In the genomic region with DNA sequence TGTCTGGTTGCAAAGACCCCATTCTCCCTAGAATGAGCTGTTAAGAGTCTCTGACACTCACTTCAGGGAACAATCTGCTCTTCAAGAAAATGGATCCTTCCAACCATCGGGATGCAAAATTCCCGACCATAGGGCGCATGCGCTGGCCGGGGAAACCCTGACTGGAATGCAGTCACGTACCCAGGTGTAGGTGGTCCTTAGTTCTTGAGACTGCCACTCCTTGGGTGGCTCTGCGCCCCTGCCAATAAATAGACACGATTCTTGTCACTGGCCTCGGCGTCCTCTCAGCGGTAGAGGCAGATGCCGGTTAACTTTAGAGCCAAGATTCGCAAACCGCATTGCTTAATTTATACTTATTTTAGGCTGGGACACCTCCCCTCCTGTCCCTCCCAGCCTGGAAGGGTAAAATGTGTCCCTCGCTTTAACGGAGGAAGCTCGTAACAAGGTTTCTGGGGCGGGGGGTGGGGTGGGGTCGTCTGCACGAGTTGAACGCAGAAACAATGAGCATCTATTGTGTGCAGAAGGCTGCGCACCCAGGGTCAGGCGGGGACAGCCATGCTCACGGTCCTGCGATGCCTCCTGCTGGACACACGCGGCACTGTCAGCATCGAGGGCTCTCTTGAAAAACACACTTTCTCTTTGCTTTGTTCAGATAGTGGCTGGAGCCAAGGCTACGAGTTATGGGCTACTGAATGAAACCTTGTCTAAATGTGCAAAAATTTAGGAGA, we compare ENCODE assay signal across 8 mouse cellular contexts. TPM values are rescaled to one million over a fixed set of nuclear protein-coding genes. Genes with fewer than 3 reads are reported as not detected.
DNase-seq lines count a peak whose midpoint lies in the region; ATAC-seq and TF ChIP-seq lines count a peak whose summit lies in the region.

No protein-coding gene starts in this region.

- 1% methylated on average over 29 of the region's 29 CpGs for WGBS in forebrain, embryonic 13.5 days
- 9% methylated on average over 29 of the region's 29 CpGs for WGBS in liver, postnatal 0 days (ENCODE audit: insufficient replicate concordance)
- 2% methylated on average over 29 of the region's 29 CpGs for WGBS in neural tube, embryonic 12.5 days
- 7% methylated on average over 29 of the region's 29 CpGs for WGBS in stomach, postnatal 0 days

- H3K4me1 ChIP-seq in ES-E14 (ENCODE audit: control insufficient read depth in 2 of 2, insufficient read depth in 2 of 2, low read length in 2 of 2, poor library complexity in 1 of 2): peaks cover under 1 to 8% of the 10 kb centered on the region in 2 experiments; a peak in 2 of 4 replicates
- peaks cover 52% of the 10 kb centered on the region for H3K4me1 ChIP-seq in forebrain, embryonic 13.5 days
- peaks cover 31% of the 10 kb centered on the region for H3K4me1 ChIP-seq in liver, postnatal 0 days (ENCODE audit: insufficient read depth)
- peaks cover 36% of the 10 kb centered on the region for H3K4me1 ChIP-seq in neural tube, embryonic 12.5 days
- H3K4me1 ChIP-seq in stomach, postnatal 0 days (replicated peaks; ENCODE audit: control insufficient read depth, insufficient read depth): peaks cover 4% of the 10 kb centered on the region; the same call in 1 of the 2 replicates

- peak overlapping the region; percentile 63 to 65 for H3K4me3 ChIP-seq in ES-E14 (ENCODE audit: insufficient read depth in 1 of 2, low read depth in 1 of 2, low read length in 2 of 2, poor library complexity in 1 of 2, severe bottlenecking in 1 of 2)
- H3K4me3 ChIP-seq in forebrain, embryonic 13.5 days: peak overlapping the region; percentile 37
- H3K4me3 ChIP-seq in liver, postnatal 0 days (ENCODE audit: low read depth, low read length): peak overlapping the region; percentile 6; the same call in 1 of the 2 replicates
- H3K4me3 ChIP-seq in neural tube, embryonic 12.5 days: peak overlapping the region; percentile 35
- peak overlapping the region; percentile 29 for H3K4me3 ChIP-seq in stomach, postnatal 0 days (ENCODE audit: low read depth, low read length)

- H3K27ac ChIP-seq in ES-E14 (ENCODE audit: insufficient read depth, low read depth, low read length, poor library complexity, severe bottlenecking): peak overlapping the region; percentile 87
- H3K27ac ChIP-seq in forebrain, embryonic 13.5 days: peak overlapping the region; percentile 93
- peak overlapping the region; percentile 93 for H3K27ac ChIP-seq in liver, postnatal 0 days (ENCODE audit: low read depth)
- peak overlapping the region; percentile 81 for H3K27ac ChIP-seq in neural tube, embryonic 12.5 days
- peak overlapping the region; percentile 69 for H3K27ac ChIP-seq in stomach, postnatal 0 days (replicated peaks)

- H3K27me3 ChIP-seq in forebrain, embryonic 13.5 days: no peaks in the 10 kb centered on the region
- H3K27me3 ChIP-seq in liver, postnatal 0 days (ENCODE audit: insufficient read depth, low read length): no peaks in the 10 kb centered on the region
- no peaks in the 10 kb centered on the region for H3K27me3 ChIP-seq in neural tube, embryonic 12.5 days (replicated peaks)
- no peaks in the 10 kb centered on the region for H3K27me3 ChIP-seq in stomach, postnatal 0 days (ENCODE audit: control insufficient read depth, insufficient read depth, low read length)

- peak; percentile 98 for TF ChIP-seq CTCF in liver, postnatal 0 days (IDR thresholded peaks at IDR 0.05; ENCODE audit: low read depth)
- TF ChIP-seq CTCF in stomach, postnatal 0 days (IDR thresholded peaks at IDR 0.05; ENCODE audit: low read depth): peak; percentile 94

- ATAC-seq in forebrain, embryonic 13.5 days: peak; percentile 63
- peak; percentile 25 for ATAC-seq in liver, postnatal 0 days
- ATAC-seq in neural tube, embryonic 12.5 days (ENCODE audit: low FRiP score, low read depth): peak; percentile 73
- ATAC-seq in stomach, postnatal 0 days (ENCODE audit: low FRiP score, low TSS enrichment): peak; percentile 50

- no peaks in the 10 kb centered on the region for H3K9me3 ChIP-seq in ES-E14 (ENCODE audit: control insufficient read depth, insufficient read depth, low read depth, low read length)
- no peaks in the 10 kb centered on the region for H3K9me3 ChIP-seq in forebrain, embryonic 13.5 days (replicated peaks)
- H3K9me3 ChIP-seq in liver, postnatal 0 days (ENCODE audit: low read length): no peaks in the 10 kb centered on the region
- no peaks in the 10 kb centered on the region for H3K9me3 ChIP-seq in neural tube, embryonic 12.5 days
- no peaks in the 10 kb centered on the region for H3K9me3 ChIP-seq in stomach, postnatal 0 days (ENCODE audit: control insufficient read depth, low read length)

- peak overlapping the region; percentile 68 for H3K4me2 ChIP-seq in forebrain, embryonic 13.5 days
- peak overlapping the region; percentile 84 for H3K4me2 ChIP-seq in liver, postnatal 0 days (ENCODE audit: low read depth, low read length)
- peak overlapping the region; percentile 64 for H3K4me2 ChIP-seq in neural tube, embryonic 12.5 days (replicated peaks)
- peak overlapping the region; percentile 51 for H3K4me2 ChIP-seq in stomach, postnatal 0 days (replicated peaks; ENCODE audit: low read depth)

- DNase-seq in ES-E14 (ENCODE audit: low read depth, low spot score): peak; percentile 83
- DNase-seq in cerebellum, adult 11 months: peak; percentile 90
- DNase-seq in heart, postnatal 10 days: peak; percentile 94 to 96
- DNase-seq in kidney, postnatal 4 days: peak; percentile 93 to 94
- DNase-seq in liver, postnatal 0 days: peak; percentile 91
- peak; percentile 91 for DNase-seq in stomach, postnatal 0 days (ENCODE audit: low spot score)

- in situ Hi-C loops in ES-E14 (cut with MboI; ENCODE audit: low sequenced_read_pairs in 2 of 2, unreplicated experiment in 2 of 2): no loop called here

- intact Hi-C loops in heart, postnatal 10 days (cut with DNase I): loop anchor here (1.0 to 5.0 kb wide), 5 partner anchors 37 to 377 kb away; a partner anchor contains a TSS

- peaks cover 31% of the 10 kb centered on the region for H3K36me3 ChIP-seq in ES-E14 (ENCODE audit: control insufficient read depth, insufficient read depth, low read length, poor library complexity, severe bottlenecking)
- peaks cover 25% of the 10 kb centered on the region for H3K36me3 ChIP-seq in forebrain, embryonic 13.5 days (ENCODE audit: poor library complexity, severe bottlenecking)
- H3K36me3 ChIP-seq in liver, postnatal 0 days (replicated peaks; ENCODE audit: insufficient read depth, low read length): peaks cover 22% of the 10 kb centered on the region
- H3K36me3 ChIP-seq in neural tube, embryonic 12.5 days: peaks cover 26% of the 10 kb centered on the region
- H3K36me3 ChIP-seq in stomach, postnatal 0 days (ENCODE audit: control insufficient read depth, insufficient read depth, low read length): peaks cover 19% of the 10 kb centered on the region

- no peak for TF ChIP-seq EP300 in liver, postnatal 0 days (IDR thresholded peaks at IDR 0.05; ENCODE audit: low read depth)
- TF ChIP-seq EP300 in stomach, postnatal 0 days (optimal IDR thresholded peaks at IDR 0.05): no peak

- H3K9ac ChIP-seq in ES-E14 (ENCODE audit: insufficient read depth, low read depth, low read length, poor library complexity, severe bottlenecking): peak overlapping the region; percentile 72
- peak overlapping the region; percentile 59 for H3K9ac ChIP-seq in forebrain, embryonic 13.5 days
- H3K9ac ChIP-seq in liver, postnatal 0 days (replicated peaks): no peak overlapping the region
- H3K9ac ChIP-seq in neural tube, embryonic 12.5 days: peak overlapping the region; percentile 62
- 0 out of 2 replicates have a peak overlapping the region, but pooled peaks have one; percentile 23 for H3K9ac ChIP-seq in stomach, postnatal 0 days (ENCODE audit: low read length)

RNA-seq across cellular contexts. Expression of a gene that starts 1.6 kb away (rescaled TPM):
- 2,093 and 2,486 TPM in 2 replicates for total RNA-seq in ES-E14 (2012; rRNA removed)
- 555 and 583 TPM in 2 replicates for polyA plus RNA-seq in forebrain, embryonic 13.5 days (2015; fragmentation: Nextera tagmentation; extraction: Ambion mirVana)
- 1,000 to 10,000 TPM; 1,333 to 1,385 TPM for total RNA-seq in heart, postnatal 10 days (2021)
- polyA plus RNA-seq in liver, postnatal 0 days (2015; fragmentation: Nextera tagmentation; extraction: Ambion mirVana): 310 and 313 TPM in 2 replicates
- 515 and 520 TPM in 2 replicates for polyA plus RNA-seq in neural tube, embryonic 12.5 days (2016; fragmentation: Nextera tagmentation; extraction: Ambion mirVana)
- 337 and 380 TPM in 2 replicates for polyA plus RNA-seq in stomach, postnatal 0 days (2015; fragmentation: Nextera tagmentation; extraction: Ambion mirVana)

RNA-seq across cellular contexts. Expression of a gene that starts 7.1 kb away (rescaled TPM):
- 37.8 and 50.7 TPM in 2 replicates for total RNA-seq in ES-E14 (2012; rRNA removed)
- polyA plus RNA-seq in forebrain, embryonic 13.5 days (2015; fragmentation: Nextera tagmentation; extraction: Ambion mirVana): 54.2 and 57.0 TPM in 2 replicates
- 10 to 100 TPM; 14.7 to 17.8 TPM for total RNA-seq in heart, postnatal 10 days (2021)
- polyA plus RNA-seq in liver, postnatal 0 days (2015; fragmentation: Nextera tagmentation; extraction: Ambion mirVana): 14.6 and 16.1 TPM in 2 replicates
- 67.6 and 70.6 TPM in 2 replicates for polyA plus RNA-seq in neural tube, embryonic 12.5 days (2016; fragmentation: Nextera tagmentation; extraction: Ambion mirVana)
- polyA plus RNA-seq in stomach, postnatal 0 days (2015; fragmentation: Nextera tagmentation; extraction: Ambion mirVana): 18.7 and 20.9 TPM in 2 replicates

RNA-seq across cellular contexts. Expression of a gene that starts 8.0 kb away (rescaled TPM):
- 65.1 and 66.4 TPM in 2 replicates for total RNA-seq in ES-E14 (2012; rRNA removed)
- polyA plus RNA-seq in forebrain, embryonic 13.5 days (2015; fragmentation: Nextera tagmentation; extraction: Ambion mirVana): 43.5 and 47.7 TPM in 2 replicates
- total RNA-seq in heart, postnatal 10 days (2021): 10 to 100 TPM; 33.3 to 39.1 TPM
- 15.3 and 17.2 TPM in 2 replicates for polyA plus RNA-seq in liver, postnatal 0 days (2015; fragmentation: Nextera tagmentation; extraction: Ambion mirVana)
- 87.7 and 88.4 TPM in 2 replicates for polyA plus RNA-seq in neural tube, embryonic 12.5 days (2016; fragmentation: Nextera tagmentation; extraction: Ambion mirVana)
- polyA plus RNA-seq in stomach, postnatal 0 days (2015; fragmentation: Nextera tagmentation; extraction: Ambion mirVana): 44.6 and 51.8 TPM in 2 replicates

RNA-seq across cellular contexts. Expression of a gene that starts 8.9 kb away (rescaled TPM):
- total RNA-seq in ES-E14 (2012; rRNA removed): 0.54 and 0.79 TPM in 2 replicates
- not detected in 2 replicates for polyA plus RNA-seq in forebrain, embryonic 13.5 days (2015; fragmentation: Nextera tagmentation; extraction: Ambion mirVana)
- not detected for total RNA-seq in heart, postnatal 10 days (2021)
- polyA plus RNA-seq in liver, postnatal 0 days (2015; fragmentation: Nextera tagmentation; extraction: Ambion mirVana): not detected in 2 replicates
- polyA plus RNA-seq in neural tube, embryonic 12.5 days (2016; fragmentation: Nextera tagmentation; extraction: Ambion mirVana): not detected in 2 replicates
- polyA plus RNA-seq in stomach, postnatal 0 days (2015; fragmentation: Nextera tagmentation; extraction: Ambion mirVana): 0.07 TPM in 1 of 2 replicates, not detected in the other

RNA-seq across cellular contexts. Expression of a gene that starts 27.1 kb away (rescaled TPM):
- not detected in 2 replicates for total RNA-seq in ES-E14 (2012; rRNA removed)
- polyA plus RNA-seq in forebrain, embryonic 13.5 days (2015; fragmentation: Nextera tagmentation; extraction: Ambion mirVana): not detected in 2 replicates
- 10 to 100 TPM; 11.6 to 16.5 TPM for total RNA-seq in heart, postnatal 10 days (2021)
- not detected in 2 replicates for polyA plus RNA-seq in liver, postnatal 0 days (2015; fragmentation: Nextera tagmentation; extraction: Ambion mirVana)
- 0.14 TPM in 1 of 2 replicates, not detected in the other for polyA plus RNA-seq in neural tube, embryonic 12.5 days (2016; fragmentation: Nextera tagmentation; extraction: Ambion mirVana)
- 0.07 TPM in 1 of 2 replicates, not detected in the other for polyA plus RNA-seq in stomach, postnatal 0 days (2015; fragmentation: Nextera tagmentation; extraction: Ambion mirVana)

Comparison
In these comparisons a context has a peak if more than half of its experiments do, and no peak if none do; other contexts are left out.
1. Peak in every context shown above with its lines: DNase-seq, ATAC-seq, H3K4me3 ChIP-seq and H3K27ac ChIP-seq.
2. H3K4me3 ChIP-seq: peak in every context shown above with its lines; median percentile 64 in ES-E14; 37 in forebrain, embryonic 13.5 days; 35 in neural tube, embryonic 12.5 days; 29 in stomach, postnatal 0 days; 6 in liver, postnatal 0 days.